Mouse (Mus musculus) ES-Bruce4 (cell line): ENCODE measurements around the gene Caprin2.

Experiments
- CTCF ChIP-seq: IDR thresholded peaks from one replicate; pipeline ENCODE4 v1.8.1; 2011; ENCODE audit warnings: low read depth, low read length
- EP300 ChIP-seq: IDR thresholded peaks from 2 replicates; pipeline ENCODE4 v1.6.1; 2011; ENCODE audit warnings: low read depth, low read length; ENCODE audit not compliant: insufficient read depth
- POLR2A ChIP-seq: IDR thresholded peaks from one replicate; pipeline ENCODE4 v1.8.1; 2011; ENCODE audit warnings: low read length; ENCODE audit not compliant: insufficient read depth

DNA sequence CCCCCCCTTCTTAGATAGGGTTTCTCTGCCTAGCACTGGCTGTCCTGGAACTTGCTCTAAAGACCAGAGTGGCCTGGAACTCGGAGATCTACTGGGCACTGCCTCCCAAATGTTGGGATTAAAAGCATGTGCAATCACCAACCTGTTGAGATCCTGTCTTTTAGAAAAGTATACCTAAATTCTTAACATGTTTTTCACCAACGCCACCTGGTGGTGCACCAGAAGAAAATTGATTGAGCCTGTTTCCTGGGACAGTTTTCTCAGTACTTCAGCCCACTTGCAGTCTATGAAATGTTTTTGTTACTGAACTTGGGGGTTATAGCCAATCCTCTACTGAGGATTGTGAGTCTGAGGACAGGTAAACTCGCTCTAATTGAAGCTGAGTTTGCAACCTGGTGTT lies 20.8 kb upstream of the Caprin2 start:
- TF ChIP-seq CTCF (no peak), POLR2A (no peak), EP300 (no peak)
